Mouse (Mus musculus) neural tube, embryonic 11.5 days (tissue): ENCODE results near the gene Wdr74. TPM values are rescaled to one million over a fixed set of nuclear protein-coding genes. Genes with fewer than 3 reads are reported as not detected.
"Not testable (repeated sequence)": the region's sequence is repeated elsewhere in the genome, so short reads cannot be mapped to it uniquely, and the experiment has no call there.

ENCODE experiments used
- ATAC-seq: fragments of 200-750 bp; cut with Nextera tagmentation; 2 replicates; pipeline ENCODE4 v1.8.0; 2017; ENCODE audit warnings: moderate number of reproducible peaks, mild to moderate bottlenecking, moderate TSS enrichment, moderate library complexity; ENCODE audit not compliant: insufficient read depth, low FRiP score, low TSS enrichment
- DNase-seq: peaks from one replicate; pipeline ENCODE4 v3.0.0-alpha.2; 2015; ENCODE audit warnings: low spot score
- H3K27ac ChIP-seq: fragments of 300-500 bp; sonication (generic); 2 replicates; pipeline ENCODE4 v1.5.1; 2014; ENCODE audit warnings: low read depth, mild to moderate bottlenecking, low read length
- H3K27me3 ChIP-seq: fragments of 300-500 bp; sonication (generic); 2 replicates; pipeline ENCODE4 v1.6.1; 2014; ENCODE audit warnings: mild to moderate bottlenecking, low read length, mixed read lengths; ENCODE audit not compliant: control insufficient read depth, insufficient read depth
- H3K36me3 ChIP-seq: fragments of 300-500 bp; sonication (generic); 2 replicates; pipeline ENCODE4 v1.6.1; 2014; ENCODE audit warnings: mild to moderate bottlenecking, low read length, moderate library complexity, mixed read lengths; ENCODE audit not compliant: control insufficient read depth, insufficient read depth
- H3K4me1 ChIP-seq: fragments of 300-500 bp; sonication (generic); 2 replicates; pipeline ENCODE4 v1.6.1; 2014; ENCODE audit warnings: low read length, mixed read lengths; ENCODE audit not compliant: control insufficient read depth, insufficient read depth
- H3K4me2 ChIP-seq: fragments of 300-500 bp; sonication (generic); 2 replicates; pipeline ENCODE4 v1.6.1; 2014; ENCODE audit warnings: low read depth, mild to moderate bottlenecking, moderate library complexity
- H3K4me3 ChIP-seq: fragments of 300-500 bp; sonication (generic); 2 replicates; pipeline ENCODE4 v1.5.1; 2014; ENCODE audit warnings: low read depth, low read length
- H3K9ac ChIP-seq: fragments of 300-500 bp; sonication (generic); 2 replicates; pipeline ENCODE4 v1.6.1; 2014; ENCODE audit warnings: mild to moderate bottlenecking, low read length
- H3K9me3 ChIP-seq: fragments of 300-500 bp; sonication (generic); 2 replicates; pipeline ENCODE4 v1.6.1; 2016; ENCODE audit warnings: low read length; ENCODE audit not compliant: control insufficient read depth
- WGBS: fragments of 180-500 bp; shearing (Covaris S2); extraction: QIAGEN DNeasy Blood & Tissue Kit; methylation state at CpG from one replicate; pipeline ENCODE4 v1.1.7; 2014; 5-methylcytosine and 5-hydroxymethylcytosine counted together
- polyA plus RNA-seq: library from polyadenylated mRNA; unstranded; fragments of >200 nt; fragmentation: Nextera tagmentation; extraction: Ambion mirVana; gene quantifications from 2 replicates; pipeline ENCODE4 v1.2.1, GENCODE M21; 2014

Gene Wdr74
- polyA plus RNA-seq, 1 experiment from 2014 or later: 92.8 TPM

DNA sequence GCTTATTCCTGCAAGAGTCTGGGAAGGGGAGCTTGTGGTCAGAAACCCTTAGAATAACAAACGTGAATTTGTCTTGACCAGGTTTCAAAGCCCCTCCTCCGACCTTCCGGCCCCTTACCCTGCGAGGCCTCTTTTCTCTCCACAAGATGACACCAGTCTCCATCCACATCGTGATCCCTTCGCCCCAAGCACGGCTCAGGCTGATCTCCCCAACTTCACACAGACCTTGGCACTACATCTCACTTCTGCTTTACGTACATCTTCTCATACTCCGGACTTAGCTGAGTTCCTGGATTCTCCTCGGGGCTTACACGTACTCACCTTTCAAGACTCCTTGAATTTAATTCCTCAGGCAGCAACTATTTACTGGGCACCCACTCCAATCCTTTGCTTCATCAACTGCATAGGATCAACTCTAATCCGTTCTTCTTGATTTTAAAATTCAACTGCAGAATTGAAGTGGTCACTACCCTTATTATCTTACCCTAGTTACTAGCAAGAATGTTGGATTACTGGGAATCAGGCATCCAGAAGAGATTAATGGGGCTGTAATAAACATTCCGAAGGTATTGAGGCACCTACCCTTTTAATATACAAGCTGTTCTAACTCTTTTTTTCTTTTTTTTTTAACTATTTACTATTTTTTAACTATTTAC lies 21.5 kb upstream of the Wdr74 start:
- Histone ChIP-seq H3K27ac (peak overlapping the region; percentile 88; the same call in 1 of the 2 replicates), H3K4me2 (peak overlapping the region; percentile 74), H3K9ac (peak overlapping the region; percentile 94), H3K4me1 (peaks cover 15% of the 10 kb centered on the region), H3K27me3 (no peaks in the 10 kb centered on the region), H3K4me3 (peak overlapping the region; percentile 91), H3K36me3 (peaks cover 6% of the 10 kb centered on the region; the same call in 1 of the 2 replicates), H3K9me3 (no peaks in the 10 kb centered on the region)
- ATAC-seq (peak; percentile 33; the same call in 1 of the 2 replicates), DNase-seq (no peak)
- 7% methylated on average over 13 of the region's 13 CpGs for WGBS

DNA sequence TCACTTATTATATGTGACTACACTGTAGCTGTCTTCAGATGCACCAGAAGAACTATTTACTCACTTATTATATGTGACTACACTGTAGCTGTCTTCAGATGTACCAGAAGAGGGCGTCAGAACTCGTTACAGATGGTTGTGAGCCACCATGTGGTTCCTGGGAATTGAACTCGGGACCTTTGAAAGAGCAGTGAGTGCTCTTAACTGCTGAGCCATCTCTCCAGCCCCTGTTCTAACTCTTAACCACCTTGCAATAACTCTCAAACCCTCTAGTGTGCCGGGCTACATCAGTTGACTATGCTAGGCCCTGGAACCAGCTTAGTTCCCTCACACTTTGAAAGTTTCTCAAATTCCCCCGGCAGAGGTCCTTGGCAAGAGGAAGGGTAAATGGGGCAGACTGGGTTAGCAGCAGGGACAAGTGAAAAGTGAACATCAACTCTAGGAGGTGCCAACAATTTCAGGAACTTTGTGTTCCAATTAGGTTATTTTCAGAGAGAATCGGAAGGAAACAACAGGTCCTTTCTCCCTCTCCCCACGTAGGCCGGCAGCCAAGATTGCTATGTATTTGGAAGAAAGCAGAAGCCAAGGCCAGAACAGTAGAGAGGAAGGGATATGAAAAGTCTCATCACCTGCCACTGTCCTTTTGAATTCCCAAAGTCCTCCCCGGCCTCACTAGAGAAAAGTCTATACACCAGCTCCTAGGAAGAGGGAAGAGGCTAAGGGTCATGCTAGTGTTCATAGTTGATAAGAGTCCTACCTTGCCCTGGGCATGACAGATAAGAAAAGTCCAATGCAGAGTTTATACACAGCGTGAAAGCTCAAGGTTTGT lies 20.8 kb upstream of the Wdr74 start:
- H3K27me3 ChIP-seq: no peaks in the 10 kb centered on the region
- ATAC-seq (no peak), DNase-seq (no peak)
- H3K9ac ChIP-seq: no peak overlapping the region
- no peak overlapping the region for H3K4me3 ChIP-seq
- no peak overlapping the region for H3K4me2 ChIP-seq
- peaks cover 15% of the 10 kb centered on the region for H3K4me1 ChIP-seq
- H3K9me3 ChIP-seq: no peaks in the 10 kb centered on the region
- H3K36me3 ChIP-seq: 0 out of 2 replicates have a peak, but pooled peaks cover 2% of the 10 kb centered on the region
- H3K27ac ChIP-seq: no peak overlapping the region
- WGBS: 80% methylated on average over 10 of the region's 10 CpGs

DNA sequence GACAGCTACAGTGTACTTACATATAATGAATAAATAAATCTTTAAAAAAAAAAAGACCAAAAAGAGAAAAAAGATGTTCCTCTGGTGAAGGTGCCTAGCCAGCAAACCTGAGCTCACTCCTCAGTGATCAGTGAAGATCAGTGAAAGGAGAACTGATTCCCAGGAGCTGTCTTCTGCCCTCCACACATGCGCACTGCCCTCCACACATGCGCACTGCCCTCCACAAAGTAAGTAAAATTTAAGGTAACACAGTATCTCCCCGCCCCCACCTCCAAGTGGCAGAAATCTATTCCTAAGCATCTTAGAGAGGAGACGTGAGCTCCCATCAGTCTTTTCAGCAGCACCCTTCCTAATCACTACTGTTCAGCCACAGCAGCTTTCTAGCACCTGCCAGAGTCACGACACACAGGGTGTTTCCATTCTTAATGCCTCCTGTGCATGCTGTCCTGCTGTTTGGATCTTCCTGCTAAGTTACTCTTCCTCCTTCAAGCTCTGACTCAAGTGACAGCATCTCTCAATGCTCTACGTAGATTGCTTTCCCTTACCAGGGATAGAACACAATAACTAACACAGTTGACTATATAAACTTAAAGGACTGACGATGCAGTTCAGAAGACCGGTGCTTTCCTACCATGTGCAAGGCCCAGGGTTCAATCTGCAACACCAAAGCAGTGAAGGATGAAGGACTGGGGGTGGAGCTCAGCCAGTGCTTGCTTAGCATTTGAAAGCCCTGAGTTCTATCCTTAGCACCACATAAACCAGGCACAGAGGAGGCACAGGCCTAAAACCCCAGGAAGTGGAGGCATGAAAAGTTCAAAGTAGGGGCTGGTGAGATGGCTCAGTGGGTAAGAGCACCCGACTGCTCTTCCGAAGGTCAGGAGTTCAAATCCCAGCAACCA lies 19.5 kb upstream of the Wdr74 start:
- Histone ChIP-seq H3K9me3 (no peaks in the 10 kb centered on the region), H3K27me3 (no peaks in the 10 kb centered on the region), H3K9ac (no peak overlapping the region), H3K4me3 (no peak overlapping the region), H3K36me3 (0 out of 2 replicates have a peak, but pooled peaks cover 2% of the 10 kb centered on the region), H3K4me1 (peaks cover 15% of the 10 kb centered on the region), H3K4me2 (no peak overlapping the region), H3K27ac (no peak overlapping the region)
- DNase-seq (no peak), ATAC-seq (no peak)
- WGBS: 57% methylated on average over 10 of the region's 10 CpGs

DNA sequence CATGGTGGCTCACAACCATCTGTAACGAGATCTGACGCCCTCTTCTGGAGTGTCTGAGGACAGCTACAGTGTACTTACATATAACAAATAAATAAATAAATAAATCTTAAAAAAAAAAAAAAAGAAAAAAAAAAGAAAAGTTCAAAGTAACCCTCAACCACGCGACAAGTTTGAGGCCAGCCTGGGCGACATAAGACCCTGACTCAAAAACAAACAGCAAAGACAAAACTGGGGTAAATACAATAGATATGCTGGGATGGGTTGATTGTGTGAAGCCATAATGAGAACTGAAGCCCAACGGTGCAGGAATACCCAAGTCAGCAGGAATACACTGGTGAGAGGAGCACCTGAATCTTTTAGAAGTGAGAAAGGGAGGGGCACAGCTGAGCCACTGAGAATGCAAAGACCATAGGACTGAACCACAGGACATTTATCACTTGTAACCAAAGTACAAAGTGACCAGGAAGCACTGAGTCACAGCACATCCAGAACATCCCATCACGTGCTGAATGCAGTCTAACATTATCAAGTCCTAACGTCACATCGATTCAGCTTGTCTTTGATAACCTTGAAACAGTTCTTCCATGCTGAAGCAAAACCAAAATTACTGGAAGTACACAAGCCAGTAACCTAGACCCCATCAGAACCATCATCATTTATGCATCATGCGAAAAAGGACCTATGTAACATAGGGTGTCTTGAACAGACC lies 18.7 kb upstream of the Wdr74 start:
- Histone ChIP-seq H3K27me3 (no peaks in the 10 kb centered on the region), H3K4me3 (no peak overlapping the region), H3K9ac (no peak overlapping the region), H3K36me3 (no peaks in the 10 kb centered on the region), H3K9me3 (no peaks in the 10 kb centered on the region), H3K4me2 (no peak overlapping the region), H3K4me1 (peaks cover 10% of the 10 kb centered on the region), H3K27ac (no peak overlapping the region)
- 69% methylated on average over 8 of the region's 10 CpGs for WGBS
- DNase-seq (no peak), ATAC-seq (no peak)

- no peak overlapping the region for H3K9ac ChIP-seq
- no peaks in the 10 kb centered on the region for H3K36me3 ChIP-seq
- peaks cover 12% of the 10 kb centered on the region; the same call in 1 of the 2 replicates for H3K4me1 ChIP-seq
- WGBS: 79% methylated on average over 3 of the region's 3 CpGs
- no peaks in the 10 kb centered on the region for H3K27me3 ChIP-seq
- DNase-seq (peak; percentile 42), ATAC-seq (no peak)
- H3K4me2 ChIP-seq: no peak overlapping the region
- no peak overlapping the region for H3K4me3 ChIP-seq
- no peaks in the 10 kb centered on the region for H3K9me3 ChIP-seq
- H3K27ac ChIP-seq: no peak overlapping the region
Observed at GRCm38 (mm10) chr19:8718357-8718756, 17.3 kb upstream of the Wdr74 start.

DNA sequence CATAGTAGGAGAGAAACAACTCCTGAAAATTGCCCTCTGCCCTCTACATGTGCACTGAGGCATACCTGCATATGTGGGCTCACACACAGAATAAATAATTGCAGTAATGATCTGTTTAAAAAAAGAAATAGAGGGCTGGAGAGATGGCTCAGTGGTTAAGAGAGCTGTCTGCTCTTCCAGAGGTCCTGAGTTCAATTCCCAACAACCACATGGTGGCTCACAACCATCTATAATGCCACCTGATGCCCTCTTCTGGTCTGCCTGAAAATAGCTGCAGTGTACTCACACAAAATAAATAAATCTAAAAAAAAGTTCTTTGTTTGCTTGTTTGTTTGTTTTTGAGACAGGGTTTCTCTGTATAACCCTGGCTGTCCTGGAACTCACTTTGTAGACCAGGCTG lies 16.6 kb upstream of the Wdr74 start:
- not testable (repeated sequence) for DNase-seq, H3K36me3 ChIP-seq, H3K4me3 ChIP-seq

GRCm38 (mm10) chr19:8721378-8721777 lies 14.2 kb upstream of the Wdr74 start:
- DNase-seq (no peak), ATAC-seq (no peak)
- Histone ChIP-seq H3K36me3 (peaks cover 6% of the 10 kb centered on the region), H3K27me3 (no peaks in the 10 kb centered on the region), H3K9ac (no peak overlapping the region), H3K4me2 (no peak overlapping the region), H3K4me1 (peaks cover 19% of the 10 kb centered on the region), H3K27ac (no peak overlapping the region), H3K9me3 (no peaks in the 10 kb centered on the region), H3K4me3 (no peak overlapping the region)
- WGBS: 88% methylated on average over 1 of the region's 1 CpGs

More for the DNA sequence above, 16.6 kb upstream of the Wdr74 start:
- not testable (repeated sequence) for H3K9me3 ChIP-seq, H3K9ac ChIP-seq, H3K27ac ChIP-seq, H3K27me3 ChIP-seq, H3K4me2 ChIP-seq, ATAC-seq
- peaks cover 10% of the 10 kb centered on the region; the same call in 1 of the 2 replicates for H3K4me1 ChIP-seq

DNA sequence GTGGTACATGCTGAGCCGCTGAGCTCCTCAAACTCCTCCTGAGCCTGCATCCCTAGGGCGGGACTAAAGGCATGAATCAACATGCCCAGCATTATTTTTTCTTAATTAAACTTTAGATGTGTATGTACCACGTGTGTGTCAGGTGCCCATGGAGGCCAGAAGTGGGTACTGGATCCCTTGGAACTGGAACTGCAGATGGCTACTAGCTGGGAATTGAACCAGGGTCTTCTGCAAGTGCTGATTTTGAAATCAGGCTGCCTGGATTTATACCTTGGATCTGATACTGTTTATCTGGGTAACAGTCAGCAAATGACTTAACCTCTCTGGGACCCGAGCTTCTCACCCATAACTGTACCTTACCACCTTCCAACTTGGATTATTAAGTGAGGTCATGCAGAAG lies 13.6 kb upstream of the Wdr74 start:
- Histone ChIP-seq H3K4me3 (peak overlapping the region; percentile 88), H3K9me3 (no peaks in the 10 kb centered on the region), H3K27ac (no peak overlapping the region), H3K4me1 (peaks cover 19% of the 10 kb centered on the region), H3K36me3 (peaks cover 6% of the 10 kb centered on the region), H3K27me3 (no peaks in the 10 kb centered on the region), H3K4me2 (peak overlapping the region; percentile 82), H3K9ac (peak overlapping the region; percentile 96)
- DNase-seq (no peak), ATAC-seq (no peak)
- 64% methylated on average over 4 of the region's 4 CpGs for WGBS
